Mouse (Mus musculus) CH12.LX (cell line): ENCODE measurements around the gene S1pr1. TPM values are rescaled to one million over a fixed set of nuclear protein-coding genes. Genes with fewer than 3 reads are reported as not detected.

ENCODE experiments used
- DNase-seq: peaks from one replicate; pipeline ENCODE4 v3.0.0-alpha.2; 2013; ENCODE audit errors: extremely low read depth
- H3K27ac ChIP-seq: 2 replicates; pipeline ENCODE4 v1.5.1; 2012; ENCODE audit warnings: low read depth, mild to moderate bottlenecking, control low read depth, moderate library complexity; ENCODE audit not compliant: insufficient read depth
- H3K27me3 ChIP-seq: replicated peaks from 2 replicates; pipeline ENCODE3; 2012; ENCODE audit warnings: inconsistent platforms
- H3K36me3 ChIP-seq, 2 experiments: replicated peaks in 1 of 2; 2 replicates each; pipeline versions ENCODE3 to v1.6.1; 2012; ENCODE audit warnings: inconsistent platforms in 1 of 2, low read length in 1 of 2, mild to moderate bottlenecking in 1 of 2, mixed read lengths in 1 of 2, moderate library complexity in 1 of 2; ENCODE audit not compliant: control insufficient read depth in 1 of 2, insufficient read depth in 1 of 2
- H3K4me1 ChIP-seq, 2 experiments: 2 replicates each; pipeline ENCODE4 v1.6.1; 2012; ENCODE audit warnings: inconsistent platforms in 1 of 2, moderate library complexity in 1 of 2; ENCODE audit not compliant: insufficient read depth in 2 of 2, control insufficient read depth in 1 of 2
- H3K4me2 ChIP-seq: 2 replicates; pipeline ENCODE4 v1.6.1; 2012; ENCODE audit warnings: low read depth, mild to moderate bottlenecking, control low read depth; ENCODE audit not compliant: poor library complexity, insufficient read depth, severe bottlenecking
- H3K4me3 ChIP-seq, 3 experiments: fragments of 150-350 bp in 1 of 3; sonication (generic) in 1 of 3; replicated peaks in 1 of 3; 2 replicates each; pipeline versions ENCODE3 to v1.5.1; 2011 to 2012; ENCODE audit warnings: low read depth in 2 of 3, low read length in 2 of 3, mild to moderate bottlenecking in 2 of 3, moderate library complexity in 2 of 3, control low read depth in 1 of 3, improper control_type of control experiment in 1 of 3, inconsistent platforms in 1 of 3, mixed read lengths in 1 of 3; ENCODE audit not compliant: poor library complexity in 1 of 3
- H3K79me2 ChIP-seq: replicated peaks from 2 replicates; pipeline ENCODE4 v1.6.1; 2012; ENCODE audit warnings: mild to moderate bottlenecking, moderate library complexity; ENCODE audit not compliant: control insufficient read depth, poor library complexity, insufficient read depth, severe bottlenecking; ENCODE audit errors: extremely low read depth
- H3K9ac ChIP-seq: 2 replicates; pipeline ENCODE4 v1.6.1; 2012; ENCODE audit warnings: low read depth, mild to moderate bottlenecking, control low read depth, moderate library complexity; ENCODE audit not compliant: insufficient read depth
- H3K9me3 ChIP-seq: replicated peaks from 2 replicates; pipeline ENCODE3; 2012; ENCODE audit warnings: low read length, inconsistent platforms, mixed read lengths
- CHD1 ChIP-seq: IDR thresholded peaks from 2 replicates; pipeline ENCODE4 v1.6.1; 2012; ENCODE audit warnings: low read depth, low read length, improper control_type of control experiment, inconsistent platforms
- E2F4 ChIP-seq: IDR thresholded peaks from 2 replicates; pipeline ENCODE4 v1.6.1; 2011; ENCODE audit warnings: low read depth, low read length, improper control_type of control experiment; ENCODE audit not compliant: insufficient replicate concordance
- ELF1 ChIP-seq: IDR thresholded peaks from 2 replicates; pipeline ENCODE4 v1.6.1; 2014; ENCODE audit warnings: low read depth, mild to moderate bottlenecking, inconsistent platforms, low read length, improper control_type of control experiment
- EP300 ChIP-seq: IDR thresholded peaks from 2 replicates; pipeline ENCODE4 v1.6.1; 2011; ENCODE audit warnings: low read length, improper control_type of control experiment
- ETS1 ChIP-seq: conservative IDR thresholded peaks from 2 replicates; pipeline ENCODE4 v1.6.1; 2012; ENCODE audit warnings: low read depth, mild to moderate bottlenecking, inconsistent platforms, low read length, improper control_type of control experiment, moderate library complexity
- GABPA ChIP-seq: IDR thresholded peaks from 2 replicates; pipeline ENCODE4 v1.6.1; 2012; ENCODE audit warnings: low read depth, low read length, improper control_type of control experiment, inconsistent platforms; ENCODE audit not compliant: insufficient replicate concordance
- HCFC1 ChIP-seq: IDR thresholded peaks from 2 replicates; pipeline ENCODE4 v1.6.1; 2012; ENCODE audit warnings: low read depth, mild to moderate bottlenecking, inconsistent platforms, low read length, improper control_type of control experiment
- IRF4 ChIP-seq: IDR thresholded peaks from 2 replicates; pipeline ENCODE4 v1.6.1; 2014; ENCODE audit warnings: low read depth, mild to moderate bottlenecking, inconsistent platforms, low read length, improper control_type of control experiment
- JUND ChIP-seq: conservative IDR thresholded peaks from 2 replicates; pipeline ENCODE4 v1.6.1; 2011; ENCODE audit warnings: low read depth, low read length, improper control_type of control experiment
- KAT2A ChIP-seq: IDR thresholded peaks from 2 replicates; pipeline ENCODE4 v1.6.1; 2012; ENCODE audit warnings: low read length, improper control_type of control experiment, inconsistent platforms; ENCODE audit not compliant: insufficient replicate concordance
- MEF2A ChIP-seq: IDR thresholded peaks from 2 replicates; pipeline ENCODE4 v1.6.1; 2014; ENCODE audit warnings: low read depth, mild to moderate bottlenecking, inconsistent platforms, low read length, improper control_type of control experiment, borderline replicate concordance
- MYC ChIP-seq: IDR thresholded peaks from 2 replicates; pipeline ENCODE4 v1.6.1; 2011; ENCODE audit warnings: low read depth, mild to moderate bottlenecking, improper control_type of control experiment, low read length
- NELFE ChIP-seq: IDR thresholded peaks from 2 replicates; pipeline ENCODE4 v1.6.1; 2011; ENCODE audit warnings: low read depth, low read length, improper control_type of control experiment
- NRF1 ChIP-seq: IDR thresholded peaks from 2 replicates; pipeline ENCODE4 v1.6.1; 2014; ENCODE audit warnings: low read depth, mild to moderate bottlenecking, inconsistent platforms, low read length, improper control_type of control experiment, moderate library complexity
- RCOR1 ChIP-seq: conservative IDR thresholded peaks from 2 replicates; pipeline ENCODE4 v1.6.1; 2012; ENCODE audit warnings: low read depth, mild to moderate bottlenecking, inconsistent platforms, low read length, improper control_type of control experiment
- SMC3 ChIP-seq: IDR thresholded peaks from 2 replicates; pipeline ENCODE4 v1.6.1; 2011; ENCODE audit warnings: low read depth, low read length, improper control_type of control experiment
- TBP ChIP-seq: conservative IDR thresholded peaks from 2 replicates; pipeline ENCODE4 v1.6.1; 2011; ENCODE audit warnings: low read depth, low read length, improper control_type of control experiment
- USF1 ChIP-seq: IDR thresholded peaks from 2 replicates; pipeline ENCODE4 v1.6.1; 2014; ENCODE audit warnings: low read depth, mild to moderate bottlenecking, inconsistent platforms, low read length, improper control_type of control experiment
- ZC3H11A ChIP-seq: IDR thresholded peaks from 2 replicates; pipeline ENCODE4 v1.6.1; 2012; ENCODE audit warnings: low read depth, mild to moderate bottlenecking, inconsistent platforms, low read length, improper control_type of control experiment
- ZKSCAN1 ChIP-seq: IDR thresholded peaks from 2 replicates; pipeline ENCODE4 v1.6.1; 2012; ENCODE audit warnings: low read depth, inconsistent platforms, low read length, improper control_type of control experiment, borderline replicate concordance
- ZMIZ1 ChIP-seq: IDR thresholded peaks from 2 replicates; pipeline ENCODE4 v1.6.1; 2012; ENCODE audit warnings: low read depth, mild to moderate bottlenecking, inconsistent platforms, low read length, improper control_type of control experiment
- ZNF384 ChIP-seq: IDR thresholded peaks from 2 replicates; pipeline ENCODE4 v1.6.1; 2012; ENCODE audit warnings: low read depth, low read length, improper control_type of control experiment, inconsistent platforms
- dilution Hi-C: fragments of 300-500 bp; cut with MboI; formaldehyde crosslinking; loops from 2 replicates; pipeline ENCODE4 v1.14.3; 2020; ENCODE audit warnings: low sequenced_read_pairs; ENCODE audit not compliant: extremely low pct_unique_long_range_greater_than_20kb, extremely low pct_ligation_motif_present
- in situ Hi-C: fragments of 300-500 bp; cut with MboI; formaldehyde crosslinking; loops from 3 replicates; pipeline ENCODE4 v1.14.3; 2019; ENCODE audit warnings: low sequenced_read_pairs, low pct_ligation_motif_present, low pct_unique_long_range_greater_than_20kb, mixed read lengths
- polyA plus RNA-seq: library from polyadenylated mRNA; unstranded; fragments of >175 nt; gene quantifications from 2 replicates; pipeline ENCODE4 v1.2.1, GENCODE M21; 2012; ENCODE audit warnings: low read depth; ENCODE audit not compliant: insufficient read length
- total RNA-seq, 2 experiments: library from RNA; depleted of rRNA; stranded (reverse); fragments of 300-350 nt in 1 of 2; fragments of >200 nt in 1 of 2; gene quantifications; 2 replicates each; pipeline ENCODE4 v1.2.3; 2012 to 2014

S1pr1 gene
- total and polyA plus RNA-seq, 3 experiments = 1.8 to 7.1 (median 4.6) TPM

- TF ChIP-seq NRF1 = no peak
- TF ChIP-seq TBP = 0 out of 2 replicates have a peak, but pooled peaks have one; percentile 14
- TF ChIP-seq HCFC1 = no peak
- TF ChIP-seq, all 38 proteins: peak for 1
- in situ Hi-C loops (loop anchor here (5.0 kb wide), 1 partner anchor 52 kb away; no protein-coding TSS in a partner anchor), dilution Hi-C loops (no loop called here)
- H3K9ac ChIP-seq = peak overlapping the region; percentile 38
- peak overlapping the region; percentile 58 to 71 (median 63) for H3K4me3 ChIP-seq
- DNase-seq = no peak
- peaks cover 7 to 25% of the 10 kb centered on the region in 2 experiments for H3K36me3 ChIP-seq
- H3K4me2 ChIP-seq = peak overlapping the region; percentile 82
- peaks cover 19 to 52% of the 10 kb centered on the region in 2 experiments for H3K4me1 ChIP-seq
- H3K27me3 ChIP-seq = peaks cover 3% of the 10 kb centered on the region
- peaks cover 12% of the 10 kb centered on the region for H3K9me3 ChIP-seq
- H3K79me2 ChIP-seq = no peaks in the 10 kb centered on the region
- no peak overlapping the region for H3K27ac ChIP-seq
Measured at GRCm38 (mm10) chr3:115714049-115714435, 830 bp downstream of the S1pr1 start.

- Histone ChIP-seq H3K4me1 (peaks cover 19 to 56% of the 10 kb centered on the region in 2 experiments), H3K27me3 (peaks cover 3% of the 10 kb centered on the region), H3K4me3 (peak overlapping the region; percentile 58 to 71 (median 63)), H3K4me2 (peak overlapping the region; percentile 82), H3K9ac (peak overlapping the region; percentile 38), H3K79me2 (no peaks in the 10 kb centered on the region), H3K27ac (peak overlapping the region; percentile 6; the same call in 1 of the 2 replicates), H3K9me3 (peaks cover 12% of the 10 kb centered on the region), H3K36me3 (peaks cover 7 to 30% of the 10 kb centered on the region in 2 experiments)
- dilution Hi-C loops = no loop called here
- DNase-seq = no peak
- in situ Hi-C loops = loop anchor here (5.0 kb wide), 1 partner anchor 51 kb away; no protein-coding TSS in a partner anchor
- TF ChIP-seq NRF1 = no peak
- 0 out of 2 replicates have a peak, but pooled peaks have one; percentile 14 for TF ChIP-seq MEF2A
- TF ChIP-seq ETS1 = 0 out of 2 replicates have a peak, but pooled peaks have one; percentile 20
- peak; percentile 59 for TF ChIP-seq ZNF384
- TF ChIP-seq, all 38 proteins: peak for 3
Measured at GRCm38 (mm10) chr3:115713417-115714048, 1.3 kb downstream of the S1pr1 start.

GRCm38 (mm10) chr3:115712808-115713200, 2.1 kb downstream of the S1pr1 start:
- no peak overlapping the region for H3K9ac ChIP-seq
- peak overlapping the region in 2 of 3 experiments; percentile 58 to 71 for H3K4me3 ChIP-seq
- no peak overlapping the region for H3K27ac ChIP-seq
- in situ Hi-C loops (loop anchor here (5.0 kb wide), 1 partner anchor 51 kb away; no protein-coding TSS in a partner anchor), dilution Hi-C loops (no loop called here)
- peak overlapping the region; percentile 54; the same call in 1 of the 2 replicates for H3K4me2 ChIP-seq
- H3K4me1 ChIP-seq = peaks cover 19 to 56% of the 10 kb centered on the region in 2 experiments
- H3K79me2 ChIP-seq = no peaks in the 10 kb centered on the region
- H3K9me3 ChIP-seq = peaks cover 12% of the 10 kb centered on the region
- DNase-seq = peak; percentile 80
- peaks cover 3% of the 10 kb centered on the region for H3K27me3 ChIP-seq
- H3K36me3 ChIP-seq = peaks cover 7 to 32% of the 10 kb centered on the region in 2 experiments
- TF ChIP-seq GABPA = no peak
- TF ChIP-seq ZMIZ1 = no peak
- 0 out of 2 replicates have a peak, but pooled peaks have one; percentile 26 for TF ChIP-seq ELF1
- peak; percentile 93 for TF ChIP-seq SMC3
- TF ChIP-seq IRF4 = peak; percentile 50
- TF ChIP-seq EP300 = peak; percentile 39
- TF ChIP-seq ETS1 = no peak
- TF ChIP-seq ZC3H11A = peak; percentile 78
- no peak for TF ChIP-seq ZKSCAN1
- TF ChIP-seq RCOR1 = peak; percentile 37; the same call in 1 of the 2 replicates
- TF ChIP-seq KAT2A = no peak
- no peak for TF ChIP-seq E2F4
- no peak for TF ChIP-seq USF1
- TF ChIP-seq CHD1 = no peak; the same call in 1 of the 2 replicates
- TF ChIP-seq JUND = no peak
- TF ChIP-seq MYC = 0 out of 2 replicates have a peak, but pooled peaks have one; percentile 33
- TF ChIP-seq TBP = no peak
- peak; percentile 46; the same call in 1 of the 2 replicates for TF ChIP-seq NELFE
